Mouse (Mus musculus) bone marrow, adult 2 months (tissue): Measurements from ENCODE around the gene Nek2. TPM values are rescaled to one million over a fixed set of nuclear protein-coding genes. Genes with fewer than 3 reads are reported as not detected.

Experiments used
- H3K27ac ChIP-seq: fragments of 200-500 bp; 2 replicates; pipeline ENCODE4 v1.5.1; 2012; ENCODE audit warnings: low read depth, mild to moderate bottlenecking, control low read depth, inconsistent platforms, low read length; ENCODE audit not compliant: control insufficient read depth, poor library complexity, insufficient read depth
- H3K4me1 ChIP-seq: fragments of 200-500 bp; 2 replicates; pipeline ENCODE4 v1.6.1; 2011; ENCODE audit warnings: low read length; ENCODE audit not compliant: control insufficient read depth, insufficient read depth
- H3K4me3 ChIP-seq: fragments of 200-500 bp; replicated peaks from 2 replicates; pipeline ENCODE3; 2011; ENCODE audit warnings: mild to moderate bottlenecking, low read depth, low read length, control low read depth; ENCODE audit not compliant: control insufficient read depth
- CTCF ChIP-seq: fragments of 200-500 bp; IDR thresholded peaks from 2 replicates; pipeline ENCODE4 v1.5.1; 2011; ENCODE audit warnings: low read length, control low read depth; ENCODE audit not compliant: control insufficient read depth, insufficient read depth
- POLR2A ChIP-seq: fragments of 200-500 bp; IDR thresholded peaks from 2 replicates; pipeline ENCODE4 v1.6.1; 2011; ENCODE audit warnings: low read depth, mild to moderate bottlenecking, control low read depth, low read length, borderline replicate concordance; ENCODE audit not compliant: control insufficient read depth
- WGBS: fragments of 180-500 bp; shearing (Covaris S2); methylation state at CpG from one replicate; pipeline ENCODE4 v1.1.7; 2018; 5-methylcytosine and 5-hydroxymethylcytosine counted together
- polyA plus RNA-seq: library from polyadenylated mRNA; stranded (reverse); fragments of >200 nt; gene quantifications from 2 replicates; pipeline ENCODE4 v1.2.4, GENCODE M21; 2011; ENCODE audit warnings: low replicate concordance; ENCODE audit not compliant: missing spikeins, insufficient read depth, insufficient read length

Nek2 gene
- polyA plus RNA-seq, 1 experiment = 23.5 TPM

- Histone ChIP-seq H3K27ac (no peak overlapping the region), H3K4me3 (no peak overlapping the region), H3K4me1 (no peaks in the 10 kb centered on the region; the same call in 1 of the 2 replicates)
- WGBS = 52% methylated on average over 6 of the region's 6 CpGs
- TF ChIP-seq POLR2A (no peak), CTCF (no peak)
Observed at GRCm38 (mm10) chr1:191818145-191818631, 3.1 kb upstream of the Nek2 start.

DNA sequence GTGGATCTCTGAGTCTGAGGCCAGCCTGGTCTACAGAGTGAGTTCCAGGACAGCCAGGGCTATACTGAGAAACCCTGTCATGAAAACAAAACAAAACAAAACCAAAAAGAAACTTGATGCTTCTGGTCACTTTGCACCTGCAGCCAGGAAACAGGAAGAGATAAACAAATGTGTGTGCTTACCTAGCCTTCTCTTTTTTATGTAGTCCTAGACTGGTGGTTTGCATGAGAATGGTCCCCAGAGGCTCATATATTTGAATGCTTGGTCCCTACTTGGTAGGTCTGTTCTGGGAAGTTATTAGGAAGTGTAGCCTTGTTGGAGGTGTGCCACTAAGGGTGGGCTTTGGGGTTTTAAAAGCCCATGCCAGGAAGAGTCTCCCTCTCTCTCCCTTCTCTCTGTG is 2.2 kb upstream of the Nek2 start:
- H3K27ac ChIP-seq = no peak overlapping the region
- no peaks in the 10 kb centered on the region; the same call in 1 of the 2 replicates for H3K4me1 ChIP-seq
- H3K4me3 ChIP-seq = no peak overlapping the region
- TF ChIP-seq POLR2A (no peak), CTCF (no peak)

- TF ChIP-seq POLR2A (no peak), CTCF (no peak)
- Histone ChIP-seq H3K27ac (no peak overlapping the region), H3K4me3 (peak overlapping the region; percentile 84), H3K4me1 (no peaks in the 10 kb centered on the region; the same call in 1 of the 2 replicates)
- WGBS = 8% methylated on average over 15 of the region's 15 CpGs
Observed at GRCm38 (mm10) chr1:191820951-191821325, 306 bp upstream of the Nek2 start.

DNA sequence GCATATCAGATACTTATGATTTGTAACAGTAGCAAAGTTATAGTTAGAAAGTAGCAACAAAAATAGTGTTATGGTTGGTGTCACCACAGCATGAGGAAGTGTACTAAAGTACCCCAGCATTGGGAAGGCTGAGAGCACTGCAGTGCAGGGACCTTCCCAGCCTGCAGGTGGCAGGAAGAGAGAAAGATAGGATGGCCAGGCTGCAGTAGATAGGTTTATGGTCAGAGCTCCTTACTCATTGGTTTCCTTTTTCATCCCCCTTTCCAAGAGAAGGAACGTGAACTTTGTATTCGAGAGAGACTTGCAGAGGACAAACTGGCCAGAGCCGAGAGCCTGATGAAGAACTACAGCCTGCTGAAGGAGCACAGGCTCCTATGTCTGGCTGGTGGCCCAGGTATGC is 7.9 kb downstream of the Nek2 start:
- WGBS = 53% methylated on average over 3 of the region's 3 CpGs
- Histone ChIP-seq H3K4me1 (no peaks in the 10 kb centered on the region), H3K27ac (no peak overlapping the region), H3K4me3 (no peak overlapping the region)
- TF ChIP-seq CTCF = peak; percentile 26; the same call in 1 of the 2 replicates
- no peak for TF ChIP-seq POLR2A

GRCm38 (mm10) chr1:191833396-191833795 is 12.2 kb downstream of the Nek2 start:
- Histone ChIP-seq H3K27ac (no peak overlapping the region), H3K4me3 (no peak overlapping the region), H3K4me1 (no peaks in the 10 kb centered on the region)
- TF ChIP-seq POLR2A = no peak
- no peak for TF ChIP-seq CTCF
- 65% methylated on average over 6 of the region's 6 CpGs for WGBS

DNA sequence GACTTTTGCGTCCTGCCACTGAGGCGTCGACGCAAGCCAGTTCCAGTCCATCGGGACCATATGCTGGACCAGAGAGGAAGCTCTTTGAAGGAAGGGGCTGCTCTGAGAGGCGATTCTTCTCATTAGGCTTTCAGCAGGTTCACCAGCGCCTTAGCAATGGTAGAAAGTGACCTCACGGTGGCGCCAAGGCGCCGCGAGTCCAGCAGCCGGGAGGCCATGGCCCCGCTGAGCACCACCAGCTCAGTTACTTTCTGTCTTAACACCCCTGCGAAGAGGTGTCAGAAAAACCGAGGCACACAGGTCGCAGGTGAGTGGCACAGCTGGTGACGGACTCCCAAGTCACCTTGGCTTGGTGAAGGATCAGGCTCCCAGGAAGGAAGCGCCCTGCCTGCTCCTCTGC is 13.6 kb downstream of the Nek2 start:
- H3K27ac ChIP-seq = no peak overlapping the region
- WGBS = 8% methylated on average over 19 of the region's 19 CpGs
- H3K4me1 ChIP-seq = no peaks in the 10 kb centered on the region
- peak; percentile 93 for TF ChIP-seq CTCF
- no peak for TF ChIP-seq POLR2A
- H3K4me3 ChIP-seq = no peak overlapping the region

DNA sequence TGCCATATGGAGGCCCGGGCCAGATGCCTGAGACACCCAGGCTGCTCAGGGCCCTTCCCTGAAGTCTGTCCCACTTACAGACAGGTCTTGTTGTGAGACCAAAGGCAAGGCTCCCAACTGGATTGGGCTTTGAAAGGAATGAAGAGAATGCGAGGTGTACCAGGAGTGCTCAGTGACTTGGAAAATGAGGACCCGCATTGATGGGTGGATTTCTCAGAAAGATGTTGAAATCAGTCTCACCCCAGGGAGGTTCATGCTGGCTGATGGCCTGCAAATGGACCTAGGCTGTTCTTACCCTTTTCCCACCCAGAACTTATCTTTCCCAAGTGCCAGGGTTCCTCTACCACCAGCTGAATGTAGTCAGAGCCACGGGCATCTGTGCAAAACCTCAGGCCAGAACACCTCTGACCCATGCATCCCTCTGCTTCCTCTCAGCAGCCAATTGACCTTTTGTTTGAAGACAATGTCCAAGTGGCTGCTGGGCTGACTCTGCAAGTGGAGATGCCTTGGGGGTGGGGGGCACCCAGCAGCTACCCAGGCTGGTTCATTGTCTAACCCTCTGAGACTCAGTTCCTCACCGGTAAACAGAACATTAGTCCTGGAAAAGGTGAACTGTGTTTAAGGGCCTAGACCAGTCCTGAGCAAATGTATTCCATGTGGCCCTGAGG is 15.2 kb downstream of the Nek2 start:
- Histone ChIP-seq H3K4me3 (no peak overlapping the region), H3K27ac (no peak overlapping the region), H3K4me1 (no peaks in the 10 kb centered on the region)
- WGBS = 81% methylated on average over 5 of the region's 5 CpGs
- TF ChIP-seq POLR2A = no peak

- TF ChIP-seq POLR2A (no peak), CTCF (no peak)
- Histone ChIP-seq H3K4me3 (no peak overlapping the region), H3K4me1 (no peaks in the 10 kb centered on the region; the same call in 1 of the 2 replicates), H3K27ac (no peak overlapping the region)
- WGBS = 81% methylated on average over 3 of the region's 3 CpGs
Observed at GRCm38 (mm10) chr1:191837691-191838090, 16.4 kb downstream of the Nek2 start.

- H3K4me1 ChIP-seq = no peaks in the 10 kb centered on the region; the same call in 1 of the 2 replicates
- no peak overlapping the region for H3K27ac ChIP-seq
- 76% methylated on average over 17 of the region's 17 CpGs for WGBS
- no peak overlapping the region for H3K4me3 ChIP-seq
- no peak for TF ChIP-seq CTCF
- TF ChIP-seq POLR2A = no peak
Observed at GRCm38 (mm10) chr1:191838994-191839741, 17.9 kb downstream of the Nek2 start.
